Mouse (Mus musculus) erythroblast, embryonic 14.5 days (primary cell): ENCODE measurements around the gene Ube3b. TPM values are rescaled to one million over a fixed set of nuclear protein-coding genes. Genes with fewer than 3 reads are reported as not detected.

Experiments used
- H3K27me3 ChIP-seq: 2 replicates; pipeline ENCODE4 v1.6.1; 2012; ENCODE audit warnings: inconsistent platforms; ENCODE audit not compliant: control insufficient read depth
- H3K36me3 ChIP-seq: 2 replicates; pipeline ENCODE4 v1.6.1; 2012; ENCODE audit warnings: mild to moderate bottlenecking, inconsistent platforms; ENCODE audit not compliant: control insufficient read depth
- H3K4me1 ChIP-seq: 2 replicates; pipeline ENCODE4 v1.6.1; 2012; ENCODE audit warnings: inconsistent platforms; ENCODE audit not compliant: control insufficient read depth
- H3K4me3 ChIP-seq: replicated peaks from 2 replicates; pipeline ENCODE3; 2012; ENCODE audit warnings: moderate library complexity, mild to moderate bottlenecking, inconsistent platforms
- H3K9me3 ChIP-seq: 2 replicates; pipeline ENCODE4 v1.6.1; 2012; ENCODE audit warnings: low read length, inconsistent platforms, mixed read lengths; ENCODE audit not compliant: control insufficient read depth
- GATA1 ChIP-seq: IDR thresholded peaks from 2 replicates; pipeline ENCODE4 v1.6.1; 2012; ENCODE audit warnings: low read length, inconsistent platforms, mixed read lengths
- TAL1 ChIP-seq: IDR thresholded peaks from 3 replicates; pipeline ENCODE4 v1.6.1; 2012; ENCODE audit warnings: low read length, inconsistent platforms, mixed read lengths
- polyA plus RNA-seq: library from polyadenylated mRNA; stranded (reverse); fragments of >175 nt; gene quantifications from 2 replicates; pipeline ENCODE4 v1.2.3, GENCODE M21; 2012

Gene Ube3b
- 5.6 and 6.9 TPM in 2 replicates for polyA plus RNA-seq

GRCm38 (mm10) chr5:114380209-114381012, at the start of gene Ube3b, which contains the start of gene Kctd10:
TSS of gene Ube3b (plus strand) at chr5:114380607.
TSS of gene Kctd10 (minus strand) at chr5:114380508.
- peaks cover 32% of the 10 kb centered on the region for H3K36me3 ChIP-seq
- peaks cover 60% of the 10 kb centered on the region for H3K4me1 ChIP-seq
- no peaks in the 10 kb centered on the region for H3K27me3 ChIP-seq
- H3K9me3 ChIP-seq = no peaks in the 10 kb centered on the region
- TF ChIP-seq GATA1 (no peak), TAL1 (no peak)
- H3K4me3 ChIP-seq = peak within 1 kb of the TSS; percentile 93

GRCm38 (mm10) chr5:114342996-114343395, 37.4 kb upstream of the Ube3b start:
- peaks cover 9% of the 10 kb centered on the region for H3K4me1 ChIP-seq
- no peaks in the 10 kb centered on the region for H3K27me3 ChIP-seq
- no peak overlapping the region for H3K4me3 ChIP-seq
- H3K9me3 ChIP-seq = no peaks in the 10 kb centered on the region
- TF ChIP-seq TAL1 (no peak), GATA1 (no peak)
- H3K36me3 ChIP-seq = no peaks in the 10 kb centered on the region

GRCm38 (mm10) chr5:114343612-114344011, 36.8 kb upstream of the Ube3b start:
- Histone ChIP-seq H3K27me3 (no peaks in the 10 kb centered on the region), H3K4me1 (peaks cover 9% of the 10 kb centered on the region), H3K4me3 (no peak overlapping the region), H3K9me3 (no peaks in the 10 kb centered on the region), H3K36me3 (no peaks in the 10 kb centered on the region)
- TF ChIP-seq TAL1 (no peak), GATA1 (no peak)

- no peak for TF ChIP-seq GATA1
- no peak for TF ChIP-seq TAL1
- Histone ChIP-seq H3K27me3 (no peaks in the 10 kb centered on the region), H3K4me3 (no peak overlapping the region), H3K36me3 (no peaks in the 10 kb centered on the region), H3K4me1 (peaks cover 9% of the 10 kb centered on the region), H3K9me3 (no peaks in the 10 kb centered on the region)
These were observed 34.9 kb upstream of the Ube3b start for GRCm38 (mm10) chr5:114345538-114345937.

GRCm38 (mm10) chr5:114347005-114347404, 33.4 kb upstream of the Ube3b start:
- Histone ChIP-seq H3K36me3 (no peaks in the 10 kb centered on the region), H3K27me3 (no peaks in the 10 kb centered on the region), H3K4me1 (peaks cover 9% of the 10 kb centered on the region), H3K9me3 (no peaks in the 10 kb centered on the region), H3K4me3 (no peak overlapping the region)
- no peak for TF ChIP-seq GATA1
- no peak for TF ChIP-seq TAL1

GRCm38 (mm10) chr5:114351490-114351889, 28.9 kb upstream of the Ube3b start:
- no peaks in the 10 kb centered on the region for H3K36me3 ChIP-seq
- no peaks in the 10 kb centered on the region for H3K4me1 ChIP-seq
- no peaks in the 10 kb centered on the region for H3K27me3 ChIP-seq
- no peaks in the 10 kb centered on the region for H3K9me3 ChIP-seq
- TF ChIP-seq TAL1 = no peak
- no peak for TF ChIP-seq GATA1
- H3K4me3 ChIP-seq = no peak overlapping the region

- peaks cover 3% of the 10 kb centered on the region; the same call in 1 of the 2 replicates for H3K4me1 ChIP-seq
- no peaks in the 10 kb centered on the region for H3K27me3 ChIP-seq
- no peaks in the 10 kb centered on the region for H3K9me3 ChIP-seq
- H3K36me3 ChIP-seq = peaks cover 3% of the 10 kb centered on the region
- H3K4me3 ChIP-seq = no peak overlapping the region
- TF ChIP-seq GATA1 = no peak
These were observed 24.0 kb upstream of the Ube3b start for GRCm38 (mm10) chr5:114356250-114356935.

GRCm38 (mm10) chr5:114356936-114357751, 23.3 kb upstream of the Ube3b start:
- Histone ChIP-seq H3K4me3 (no peak overlapping the region), H3K4me1 (peaks cover 3% of the 10 kb centered on the region; the same call in 1 of the 2 replicates), H3K36me3 (peaks cover 5% of the 10 kb centered on the region), H3K9me3 (no peaks in the 10 kb centered on the region), H3K27me3 (no peaks in the 10 kb centered on the region)
- no peak for TF ChIP-seq TAL1
- no peak for TF ChIP-seq GATA1
